Mouse (Mus musculus) forebrain, embryonic 15.5 days (tissue): Measurements from ENCODE around the gene Ap3b2. TPM values are rescaled to one million over a fixed set of nuclear protein-coding genes. Genes with fewer than 3 reads are reported as not detected.
"Not testable (repeated sequence)": the region's sequence is repeated elsewhere in the genome, so short reads cannot be mapped to it uniquely, and the experiment has no call there.

Source experiments
- ATAC-seq: fragments of 200-750 bp; cut with Nextera tagmentation; replicated peaks from 2 replicates; pipeline ENCODE4 v1.8.0; 2017; ENCODE audit warnings: mild to moderate bottlenecking, moderate TSS enrichment, moderate library complexity
- H3K27ac ChIP-seq: fragments of 300-500 bp; sonication (generic); replicated peaks from 2 replicates; pipeline ENCODE4 v1.5.1; 2015; ENCODE audit warnings: mild to moderate bottlenecking, inconsistent platforms
- H3K27me3 ChIP-seq: fragments of 300-500 bp; sonication (generic); 2 replicates; pipeline ENCODE4 v1.6.1; 2015; ENCODE audit warnings: inconsistent platforms
- H3K36me3 ChIP-seq: fragments of 300-500 bp; sonication (generic); 2 replicates; pipeline ENCODE4 v1.6.1; 2015; ENCODE audit warnings: mild to moderate bottlenecking, inconsistent platforms
- H3K4me1 ChIP-seq: fragments of 300-500 bp; sonication (generic); 2 replicates; pipeline ENCODE4 v1.6.1; 2015; ENCODE audit warnings: inconsistent platforms
- H3K4me2 ChIP-seq: fragments of 300-500 bp; sonication (generic); replicated peaks from 2 replicates; pipeline ENCODE4 v1.6.1; 2015; ENCODE audit warnings: mild to moderate bottlenecking, inconsistent platforms
- H3K4me3 ChIP-seq: fragments of 300-500 bp; sonication (generic); 2 replicates; pipeline ENCODE4 v1.5.1; 2015; ENCODE audit warnings: mild to moderate bottlenecking, inconsistent platforms
- H3K9ac ChIP-seq: fragments of 300-500 bp; sonication (generic); replicated peaks from 2 replicates; pipeline ENCODE4 v1.6.1; 2015; ENCODE audit warnings: mild to moderate bottlenecking, inconsistent platforms
- H3K9me3 ChIP-seq: fragments of 300-500 bp; sonication (generic); 2 replicates; pipeline ENCODE4 v1.6.1; 2016; ENCODE audit warnings: inconsistent platforms
- WGBS: fragments of 180-500 bp; shearing (Covaris S2); methylation state at CpG from one replicate; pipeline ENCODE4 v1.1.7; 2015; ENCODE audit warnings: mixed read lengths; 5-methylcytosine and 5-hydroxymethylcytosine counted together
- polyA plus RNA-seq: library from polyadenylated mRNA; unstranded; fragments of >200 nt; fragmentation: Nextera tagmentation; extraction: Ambion mirVana; gene quantifications from 2 replicates; pipeline ENCODE4 v1.2.1, GENCODE M21; 2015

Ap3b2 gene
- polyA plus RNA-seq, 1 experiment from 2014 or later = 119 TPM

DNA sequence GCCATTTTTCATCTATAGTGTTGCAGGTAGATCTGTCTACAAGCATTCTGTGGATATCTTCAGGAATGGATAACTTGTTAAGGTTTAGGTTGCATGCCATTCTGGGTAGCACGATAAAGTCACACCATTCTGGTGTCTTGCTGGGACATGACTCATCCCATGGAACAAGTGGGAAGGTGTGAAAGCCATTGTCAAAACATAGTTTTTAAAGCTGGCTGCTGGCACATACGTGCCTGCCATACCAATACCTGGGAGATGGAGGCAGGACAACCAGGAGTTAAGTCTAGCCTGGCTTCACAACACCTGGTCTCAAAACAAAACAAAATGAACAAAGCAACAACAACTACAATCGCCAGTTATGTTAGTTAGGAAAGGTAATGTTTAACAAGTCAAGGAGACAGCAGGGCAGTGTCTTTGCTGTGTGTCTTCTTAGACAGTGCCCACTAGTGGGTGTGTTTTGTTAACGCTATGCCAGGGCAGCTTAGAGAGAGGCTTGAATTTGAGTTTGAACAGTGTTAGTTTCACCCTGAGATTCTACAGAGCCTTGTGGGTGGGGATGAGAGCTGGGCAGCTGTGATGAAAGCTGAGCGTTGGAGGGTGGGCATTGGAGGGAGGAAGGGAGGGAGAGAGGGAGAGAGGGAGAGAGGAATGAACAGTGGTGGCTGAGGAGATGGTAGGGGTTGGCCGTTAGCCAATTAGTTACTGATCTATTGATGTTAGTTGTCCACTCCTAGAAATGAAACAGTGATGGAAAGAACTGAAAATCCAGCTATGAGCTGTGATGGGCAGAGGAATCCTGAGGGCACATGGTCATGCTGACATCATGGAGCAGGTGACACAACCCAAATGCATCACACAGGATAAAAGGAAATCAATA is 22.7 kb upstream of the Ap3b2 start:
- 76% methylated on average over 6 of the region's 6 CpGs for WGBS
- H3K9ac ChIP-seq = no peak overlapping the region
- no peak overlapping the region for H3K27ac ChIP-seq
- no peak for ATAC-seq
- no peak overlapping the region for H3K4me2 ChIP-seq
- no peaks in the 10 kb centered on the region for H3K4me1 ChIP-seq
- no peak overlapping the region for H3K4me3 ChIP-seq
- H3K27me3 ChIP-seq = no peaks in the 10 kb centered on the region
- H3K9me3 ChIP-seq = no peaks in the 10 kb centered on the region
- H3K36me3 ChIP-seq = no peaks in the 10 kb centered on the region

- H3K4me2 ChIP-seq = no peak overlapping the region
- H3K4me3 ChIP-seq = no peak overlapping the region
- ATAC-seq = no peak
- H3K4me1 ChIP-seq = no peaks in the 10 kb centered on the region
- H3K27me3 ChIP-seq = no peaks in the 10 kb centered on the region
- no peaks in the 10 kb centered on the region for H3K9me3 ChIP-seq
- H3K9ac ChIP-seq = no peak overlapping the region
- WGBS = 66% methylated on average over 13 of the region's 13 CpGs
- H3K36me3 ChIP-seq = no peaks in the 10 kb centered on the region
- H3K27ac ChIP-seq = no peak overlapping the region
Measured at GRCm38 (mm10) chr7:81514906-81515590, 21.3 kb upstream of the Ap3b2 start.

DNA sequence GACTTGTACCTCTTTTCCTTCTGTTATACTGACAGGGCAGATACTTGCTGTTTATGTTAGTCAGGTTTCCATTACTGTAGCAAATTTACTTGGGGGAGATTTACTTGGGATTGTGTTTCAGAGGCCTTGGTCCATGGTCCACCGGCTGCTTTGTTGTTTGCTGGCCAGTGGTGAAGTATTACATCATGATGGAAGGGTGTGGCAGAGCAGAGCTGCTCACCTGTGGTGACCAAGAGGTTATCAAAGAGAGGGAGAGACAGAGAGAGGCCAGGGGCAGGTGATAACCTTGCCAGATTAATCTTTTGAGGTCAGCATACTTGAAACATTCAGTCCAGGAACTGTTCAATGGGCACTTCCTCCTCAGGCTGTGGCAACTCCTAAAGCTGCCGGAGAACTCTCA is 7.3 kb upstream of the Ap3b2 start:
- Histone ChIP-seq H3K9me3 (no peaks in the 10 kb centered on the region), H3K4me3 (no peak overlapping the region), H3K27me3 (no peaks in the 10 kb centered on the region), H3K9ac (no peak overlapping the region), H3K4me1 (no peaks in the 10 kb centered on the region), H3K4me2 (no peak overlapping the region), H3K36me3 (no peaks in the 10 kb centered on the region), H3K27ac (no peak overlapping the region)
- 81% methylated on average over 2 of the region's 2 CpGs for WGBS
- no peak for ATAC-seq

DNA sequence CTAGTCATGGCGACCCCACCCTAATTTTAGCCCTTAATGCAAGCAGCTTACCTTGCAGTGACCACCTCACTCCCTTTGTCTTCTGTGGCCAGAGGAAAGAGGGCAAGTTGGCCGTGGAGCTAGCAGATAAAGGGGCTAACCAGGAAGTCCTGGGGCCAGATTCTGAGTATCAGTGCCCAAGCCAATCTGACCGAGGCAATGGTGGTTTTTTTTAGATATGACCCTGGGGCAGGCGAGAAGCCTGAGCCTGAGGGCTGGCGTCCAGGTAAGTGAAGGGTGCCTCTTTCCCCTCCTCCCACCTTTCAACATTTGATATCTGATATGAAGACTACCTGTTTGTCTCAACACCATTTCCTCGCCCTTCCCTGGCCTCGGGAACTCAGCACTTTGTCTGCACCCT is 4.5 kb upstream of the Ap3b2 start, which contains the start of gene BC048679:
BC048679 (minus strand) TSS at position 101 of the 400 bp plus-strand sequence.
- ATAC-seq = no peak
- WGBS = 77% methylated on average over 7 of the region's 7 CpGs
- no peaks in the 10 kb centered on the region for H3K27me3 ChIP-seq

DNA sequence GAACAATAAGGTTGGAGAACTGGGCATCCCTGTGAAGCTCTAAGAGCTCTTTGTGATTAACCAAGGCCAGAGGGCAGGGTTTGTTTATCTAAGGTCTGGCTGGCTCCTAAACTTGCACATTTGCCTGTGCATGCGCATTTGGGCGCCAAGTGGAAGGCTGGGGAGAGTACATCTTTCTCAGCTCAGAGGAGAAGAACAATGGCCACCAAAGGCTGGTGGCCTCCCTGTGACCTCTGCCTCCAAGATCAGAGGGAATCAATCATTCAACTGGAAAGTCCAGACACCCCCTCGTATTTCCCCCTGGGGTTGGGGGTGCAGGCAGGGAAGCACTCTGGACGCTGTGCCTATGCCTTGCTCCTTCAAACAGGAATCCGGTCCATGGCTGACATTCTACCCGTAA is 3.4 kb upstream of the Ap3b2 start:
- H3K4me3 ChIP-seq = no peak overlapping the region
- H3K27ac ChIP-seq = no peak overlapping the region
- H3K4me1 ChIP-seq = peaks cover 9% of the 10 kb centered on the region
- H3K9me3 ChIP-seq = no peaks in the 10 kb centered on the region
- H3K36me3 ChIP-seq = no peaks in the 10 kb centered on the region
- no peak for ATAC-seq
- 18% methylated on average over 6 of the region's 6 CpGs for WGBS
- H3K4me2 ChIP-seq = no peak overlapping the region
- H3K27me3 ChIP-seq = no peaks in the 10 kb centered on the region
- no peak overlapping the region for H3K9ac ChIP-seq

More for the DNA sequence above, 4.5 kb upstream of the Ap3b2 start, which contains the start of gene BC048679:
- Histone ChIP-seq H3K9ac (no peak within 1 kb of the TSS), H3K9me3 (no peaks in the 10 kb centered on the region), H3K27ac (no peak within 1 kb of the TSS), H3K36me3 (no peaks in the 10 kb centered on the region), H3K4me2 (no peak within 1 kb of the TSS), H3K4me1 (peaks cover 3% of the 10 kb centered on the region; the same call in 1 of the 2 replicates), H3K4me3 (no peak within 1 kb of the TSS)

DNA sequence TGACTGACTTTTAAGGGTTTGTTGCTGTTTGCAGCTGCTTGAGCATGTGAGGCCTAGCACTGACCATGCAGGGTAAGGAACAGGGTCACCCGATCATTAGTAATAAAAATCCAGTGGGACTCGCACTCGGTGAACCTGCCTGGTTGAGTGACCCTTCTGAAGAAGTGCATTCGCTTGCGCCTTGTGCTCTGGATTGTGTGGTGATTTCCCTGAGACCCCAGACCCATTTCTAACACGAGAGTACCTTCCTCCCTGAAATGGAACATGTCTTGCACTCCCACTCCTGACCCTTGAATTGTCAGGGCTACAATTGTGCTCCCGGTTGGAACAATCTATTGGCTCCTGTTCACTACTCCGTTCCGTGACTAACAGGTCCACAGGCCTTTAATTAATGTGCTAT is 1.1 kb downstream of the Ap3b2 start:
- WGBS = 38% methylated on average over 9 of the region's 9 CpGs
- Histone ChIP-seq H3K27ac (peak overlapping the region; percentile 99), H3K9ac (peak overlapping the region; percentile 96), H3K36me3 (no peaks in the 10 kb centered on the region), H3K27me3 (no peaks in the 10 kb centered on the region), H3K4me2 (peak overlapping the region; percentile 52), H3K4me1 (peaks cover 21% of the 10 kb centered on the region), H3K9me3 (no peaks in the 10 kb centered on the region), H3K4me3 (peak overlapping the region; percentile 91)
- ATAC-seq = no peak

DNA sequence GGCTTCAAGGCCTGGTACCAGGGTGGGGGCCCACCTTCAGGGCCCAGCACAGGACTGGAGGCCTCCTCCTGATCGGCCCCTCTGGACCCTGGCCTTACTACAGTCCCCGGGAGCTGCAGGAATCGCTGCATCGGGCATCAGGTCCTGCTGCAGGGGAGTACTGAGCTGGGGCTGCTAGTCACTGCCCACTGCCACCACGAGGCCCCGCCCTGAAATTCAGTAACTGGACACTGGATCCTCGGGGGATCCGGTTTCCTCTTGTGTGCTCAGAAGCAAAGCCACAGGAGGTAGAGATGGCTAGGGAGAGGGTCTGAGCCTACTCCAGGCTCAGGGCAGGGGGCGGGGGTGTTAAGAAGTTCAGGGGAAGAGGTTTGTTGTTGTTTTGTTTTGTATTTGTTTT is 4.1 kb downstream of the Ap3b2 start:
- no peaks in the 10 kb centered on the region for H3K36me3 ChIP-seq
- 5% methylated on average over 9 of the region's 9 CpGs for WGBS
- H3K9ac ChIP-seq = no peak overlapping the region
- no peak overlapping the region for H3K4me2 ChIP-seq
- no peaks in the 10 kb centered on the region for H3K27me3 ChIP-seq
- H3K4me3 ChIP-seq = no peak overlapping the region
- no peaks in the 10 kb centered on the region for H3K9me3 ChIP-seq
- H3K4me1 ChIP-seq = peaks cover 21% of the 10 kb centered on the region
- H3K27ac ChIP-seq = no peak overlapping the region
- ATAC-seq = no peak

- H3K27ac ChIP-seq = no peak overlapping the region
- no peak for ATAC-seq
- H3K9ac ChIP-seq = no peak overlapping the region
- H3K27me3 ChIP-seq = peaks cover 13% of the 10 kb centered on the region
- H3K4me3 ChIP-seq = no peak overlapping the region
- no peaks in the 10 kb centered on the region for H3K9me3 ChIP-seq
- H3K4me1 ChIP-seq = no peaks in the 10 kb centered on the region
- H3K36me3 ChIP-seq = peaks cover 19% of the 10 kb centered on the region
- 1% methylated on average over 8 of the region's 8 CpGs for WGBS
- H3K4me2 ChIP-seq = no peak overlapping the region
Measured at GRCm38 (mm10) chr7:81480800-81481199, 12.9 kb downstream of the Ap3b2 start.

DNA sequence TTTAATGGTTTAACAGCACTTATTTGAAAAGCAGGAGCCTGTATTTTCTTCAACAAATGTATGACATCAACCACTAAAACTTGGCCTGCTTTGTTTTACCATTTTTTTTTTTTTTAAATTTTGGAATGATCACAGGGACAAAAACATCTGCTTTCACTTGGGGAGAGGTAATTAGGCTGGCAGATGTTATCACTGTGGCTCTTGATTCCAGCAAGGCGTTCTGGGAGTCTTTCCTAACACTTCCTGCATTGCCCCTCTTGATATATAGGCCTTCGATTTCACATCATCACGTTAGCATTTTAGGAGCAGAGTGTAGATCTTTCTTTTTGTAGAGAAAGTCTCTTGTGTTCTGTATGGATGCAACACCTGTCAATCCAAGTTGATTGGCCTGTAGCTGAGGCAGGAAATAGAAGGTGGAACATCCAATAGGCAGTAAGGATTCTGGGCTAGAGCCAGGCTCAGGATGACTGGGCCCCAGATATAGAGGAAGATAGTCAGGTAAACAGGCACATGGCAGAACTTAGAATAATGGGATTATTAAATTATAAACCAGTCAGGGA is 14.1 kb downstream of the Ap3b2 start:
- 75% methylated on average over 3 of the region's 3 CpGs for WGBS
- Histone ChIP-seq H3K9ac (no peak overlapping the region), H3K36me3 (peaks cover 23% of the 10 kb centered on the region), H3K27me3 (peaks cover 13% of the 10 kb centered on the region), H3K9me3 (no peaks in the 10 kb centered on the region), H3K4me3 (no peak overlapping the region), H3K4me1 (no peaks in the 10 kb centered on the region), H3K27ac (no peak overlapping the region), H3K4me2 (no peak overlapping the region)
- no peak for ATAC-seq

GRCm38 (mm10) chr7:81478261-81478660 is 15.5 kb downstream of the Ap3b2 start:
- peaks cover 13% of the 10 kb centered on the region for H3K27me3 ChIP-seq
- H3K4me2 ChIP-seq, H3K9ac ChIP-seq, H3K4me1 ChIP-seq, H3K4me3 ChIP-seq, H3K9me3 ChIP-seq, H3K27ac ChIP-seq: not testable (repeated sequence)
- ATAC-seq = 0 out of 2 replicates have a peak, but pooled peaks have one; percentile 14
- H3K36me3 ChIP-seq = peaks cover 17% of the 10 kb centered on the region

DNA sequence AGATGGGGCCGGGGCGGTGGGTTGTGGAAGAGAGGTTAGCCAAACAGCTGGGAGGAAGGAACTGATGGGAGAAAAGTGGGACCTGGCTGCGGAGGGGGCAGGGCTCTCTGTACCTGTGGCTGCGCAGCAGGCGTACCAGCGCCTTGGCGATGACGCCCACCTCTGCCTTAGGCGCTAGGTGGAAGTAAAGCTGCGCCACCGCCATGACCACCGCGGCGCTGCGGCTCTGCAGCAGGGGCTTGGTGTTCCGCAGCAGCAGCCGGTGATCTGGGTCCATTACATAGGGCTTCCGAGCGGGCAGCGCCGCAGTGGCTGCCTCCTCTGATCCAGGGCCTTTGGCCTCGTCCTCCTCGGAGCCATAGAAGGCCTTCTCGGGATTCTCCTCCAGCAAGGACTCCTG is 16.9 kb downstream of the Ap3b2 start:
- WGBS = 4% methylated on average over 24 of the region's 24 CpGs
- H3K4me1 ChIP-seq = no peaks in the 10 kb centered on the region
- H3K4me3 ChIP-seq = no peak overlapping the region
- no peaks in the 10 kb centered on the region for H3K9me3 ChIP-seq
- ATAC-seq = peak; percentile 57; the same call in 1 of the 2 replicates
- H3K27me3 ChIP-seq = peaks cover 13% of the 10 kb centered on the region
- H3K27ac ChIP-seq = no peak overlapping the region
- H3K4me2 ChIP-seq = no peak overlapping the region
- H3K36me3 ChIP-seq = peaks cover 18% of the 10 kb centered on the region
- H3K9ac ChIP-seq = no peak overlapping the region

- Histone ChIP-seq H3K27ac (no peak overlapping the region), H3K9ac (no peak overlapping the region), H3K4me3 (no peak overlapping the region), H3K4me1 (no peaks in the 10 kb centered on the region), H3K27me3 (peaks cover 13% of the 10 kb centered on the region), H3K4me2 (no peak overlapping the region), H3K36me3 (peaks cover 26% of the 10 kb centered on the region), H3K9me3 (no peaks in the 10 kb centered on the region)
- 81% methylated on average over 3 of the region's 3 CpGs for WGBS
- ATAC-seq = no peak
Measured at GRCm38 (mm10) chr7:81475221-81475620, 18.5 kb downstream of the Ap3b2 start.
